Mouse (Mus musculus) liver, adult 2 months (tissue): ENCODE data around the gene Cldnd1.

Source experiments
- CTCF ChIP-seq: fragments of 200-500 bp; IDR thresholded peaks from 2 replicates; pipeline ENCODE4 v1.5.1; 2011; ENCODE audit warnings: low read depth, low read length, control low read depth
- POLR2A ChIP-seq: fragments of 200-500 bp; IDR thresholded peaks from 2 replicates; pipeline ENCODE4 v1.6.1; 2011; ENCODE audit warnings: low read length, control low read depth; ENCODE audit not compliant: insufficient read depth; ENCODE audit errors: extremely low read depth

DNA sequence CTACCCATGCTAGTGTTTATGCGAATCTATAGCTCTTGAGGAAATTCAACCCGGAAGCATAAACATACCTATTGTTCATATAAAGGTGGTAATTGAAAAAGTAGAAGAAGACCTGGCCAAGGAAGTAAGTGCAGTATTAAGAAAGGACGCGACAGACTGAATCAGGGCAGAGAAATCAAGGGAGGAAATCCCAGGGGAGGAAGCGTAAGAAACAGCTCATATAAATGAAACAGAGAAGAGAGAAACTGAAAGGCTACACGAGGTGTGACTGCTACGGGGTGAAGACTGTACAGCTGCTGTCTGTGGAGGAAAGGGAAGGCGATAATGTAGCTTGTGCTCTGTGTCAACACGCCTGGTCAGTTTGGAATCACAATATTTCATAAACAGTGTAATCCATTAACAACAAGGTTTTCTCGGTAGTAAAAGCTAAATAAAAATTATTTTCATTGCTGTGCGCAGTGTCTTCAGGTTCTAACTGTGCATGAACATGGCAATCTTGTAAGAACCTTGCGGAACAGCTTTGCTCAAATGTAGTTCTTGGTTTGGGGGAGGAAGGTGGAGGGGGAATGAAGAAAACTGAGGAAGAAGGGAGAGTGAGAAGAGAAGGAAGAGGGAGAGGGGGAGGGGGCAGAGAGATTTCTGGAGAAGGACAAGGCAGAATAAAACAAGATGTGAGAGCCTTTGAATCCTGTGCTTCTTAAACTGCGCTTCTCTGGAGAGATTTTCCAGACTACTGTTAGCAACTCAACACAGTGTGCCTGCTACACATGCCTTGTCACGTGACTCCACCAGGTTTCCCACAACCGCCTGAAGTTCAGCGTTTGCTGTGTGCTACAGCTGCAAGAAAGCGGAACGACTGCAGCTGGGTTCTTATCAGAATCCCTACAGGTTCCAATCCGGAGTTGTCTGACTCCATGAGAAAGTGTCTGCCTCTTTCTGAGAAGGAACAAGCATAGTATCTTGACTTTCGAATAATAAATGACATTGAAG, 41.9 kb upstream of the Cldnd1 start:
- no peak for TF ChIP-seq CTCF
- no peak for TF ChIP-seq POLR2A
